Mouse (Mus musculus): ENCODE data around the gene Gm1673.
"Not testable (repeated sequence)": the region's sequence is repeated elsewhere in the genome, so short reads cannot be mapped to it uniquely, and the experiment has no call there.

The Gm1673 gene

GRCm38 (mm10) chr5:33983309-33984121 lies at the start of gene Gm1673:
TSS of gene Gm1673 (plus strand) at chr5:33983433.
- in situ Hi-C loops (cut with MboI; ENCODE audit: low pct_unique_long_range_greater_than_20kb in 1 of 2, low sequenced_read_pairs in 2 of 2, unreplicated experiment in 1 of 2) = no loop called here

GRCm38 (mm10) chr5:33934081-33934480 lies 49.2 kb upstream of the Gm1673 start:
- in situ Hi-C loops (cut with MboI; ENCODE audit: low pct_unique_long_range_greater_than_20kb in 1 of 2, low sequenced_read_pairs in 2 of 2, unreplicated experiment in 1 of 2) = no loop called here

- in situ Hi-C loops (cut with MboI; ENCODE audit: low pct_unique_long_range_greater_than_20kb in 1 of 2, low sequenced_read_pairs in 2 of 2, unreplicated experiment in 1 of 2) = no loop called here
Observed at GRCm38 (mm10) chr5:33934877-33935276, 48.4 kb upstream of the Gm1673 start.

- in situ Hi-C loops (cut with MboI; ENCODE audit: low pct_unique_long_range_greater_than_20kb in 1 of 2, low sequenced_read_pairs in 2 of 2, unreplicated experiment in 1 of 2) = no loop called here
Observed at GRCm38 (mm10) chr5:33935700-33936111, 47.5 kb upstream of the Gm1673 start.

GRCm38 (mm10) chr5:33936120-33936707 lies 47.0 kb upstream of the Gm1673 start, which contains the start of gene Nelfa:
TSS of gene Nelfa (minus strand) at chr5:33936413.
- in situ Hi-C loops (cut with MboI; ENCODE audit: low pct_unique_long_range_greater_than_20kb in 1 of 2, low sequenced_read_pairs in 2 of 2, unreplicated experiment in 1 of 2) = no loop called here

- in situ Hi-C loops (cut with MboI; ENCODE audit: low pct_unique_long_range_greater_than_20kb in 1 of 2, low sequenced_read_pairs in 2 of 2, unreplicated experiment in 1 of 2) = no loop called here
Observed at GRCm38 (mm10) chr5:33937230-33937629, 46.0 kb upstream of the Gm1673 start.

- in situ Hi-C loops (cut with MboI; ENCODE audit: low pct_unique_long_range_greater_than_20kb in 1 of 2, low sequenced_read_pairs in 2 of 2, unreplicated experiment in 1 of 2) = no loop called here
Observed at GRCm38 (mm10) chr5:33938448-33938847, 44.8 kb upstream of the Gm1673 start.

- in situ Hi-C loops (cut with MboI; ENCODE audit: low pct_unique_long_range_greater_than_20kb in 1 of 2, low sequenced_read_pairs in 2 of 2, unreplicated experiment in 1 of 2) = not testable (repeated sequence)
Observed at GRCm38 (mm10) chr5:33947035-33947434, 36.2 kb upstream of the Gm1673 start.

- in situ Hi-C loops (cut with MboI; ENCODE audit: low pct_unique_long_range_greater_than_20kb in 1 of 2, low sequenced_read_pairs in 2 of 2, unreplicated experiment in 1 of 2) = no loop called here
Observed at GRCm38 (mm10) chr5:33948314-33948713, 34.9 kb upstream of the Gm1673 start.

GRCm38 (mm10) chr5:33953471-33954185 lies 29.6 kb upstream of the Gm1673 start:
- in situ Hi-C loops (cut with MboI; ENCODE audit: low pct_unique_long_range_greater_than_20kb in 1 of 2, low sequenced_read_pairs in 2 of 2, unreplicated experiment in 1 of 2) = no loop called here

- in situ Hi-C loops (cut with MboI; ENCODE audit: low pct_unique_long_range_greater_than_20kb in 1 of 2, low sequenced_read_pairs in 2 of 2, unreplicated experiment in 1 of 2) = no loop called here
Observed at GRCm38 (mm10) chr5:33954354-33954753, 28.9 kb upstream of the Gm1673 start.

GRCm38 (mm10) chr5:33955868-33956267 lies 27.4 kb upstream of the Gm1673 start:
- in situ Hi-C loops (cut with MboI; ENCODE audit: low pct_unique_long_range_greater_than_20kb in 1 of 2, low sequenced_read_pairs in 2 of 2, unreplicated experiment in 1 of 2) = no loop called here

- in situ Hi-C loops (cut with MboI; ENCODE audit: low pct_unique_long_range_greater_than_20kb in 1 of 2, low sequenced_read_pairs in 2 of 2, unreplicated experiment in 1 of 2) = no loop called here
Observed at GRCm38 (mm10) chr5:33959382-33959781, 23.9 kb upstream of the Gm1673 start.

- in situ Hi-C loops (cut with MboI; ENCODE audit: low pct_unique_long_range_greater_than_20kb in 1 of 2, low sequenced_read_pairs in 2 of 2, unreplicated experiment in 1 of 2) = no loop called here
Observed at GRCm38 (mm10) chr5:33974736-33975135, 8.5 kb upstream of the Gm1673 start.

GRCm38 (mm10) chr5:33976267-33976666 lies 7.0 kb upstream of the Gm1673 start:
- in situ Hi-C loops (cut with MboI; ENCODE audit: low pct_unique_long_range_greater_than_20kb in 1 of 2, low sequenced_read_pairs in 2 of 2, unreplicated experiment in 1 of 2) = no loop called here

GRCm38 (mm10) chr5:33982731-33983259 lies 438 bp upstream of the Gm1673 start:
- in situ Hi-C loops (cut with MboI; ENCODE audit: low pct_unique_long_range_greater_than_20kb in 1 of 2, low sequenced_read_pairs in 2 of 2, unreplicated experiment in 1 of 2) = no loop called here

GRCm38 (mm10) chr5:33994671-33995625 lies 11.7 kb downstream of the Gm1673 start:
- in situ Hi-C loops (cut with MboI; ENCODE audit: low pct_unique_long_range_greater_than_20kb in 1 of 2, low sequenced_read_pairs in 2 of 2, unreplicated experiment in 1 of 2) = no loop called here
